Mouse (Mus musculus) neural tube, embryonic 11.5 days (tissue): ENCODE results near the gene Ece2. TPM values are rescaled to one million over a fixed set of nuclear protein-coding genes. Genes with fewer than 3 reads are reported as not detected.

ENCODE experiments used
- ATAC-seq: fragments of 200-750 bp; cut with Nextera tagmentation; 2 replicates; pipeline ENCODE4 v1.8.0; 2017; ENCODE audit warnings: moderate number of reproducible peaks, mild to moderate bottlenecking, moderate TSS enrichment, moderate library complexity; ENCODE audit not compliant: insufficient read depth, low FRiP score, low TSS enrichment
- DNase-seq: peaks from one replicate; pipeline ENCODE4 v3.0.0-alpha.2; 2015; ENCODE audit warnings: low spot score
- H3K27ac ChIP-seq: fragments of 300-500 bp; sonication (generic); 2 replicates; pipeline ENCODE4 v1.5.1; 2014; ENCODE audit warnings: low read depth, mild to moderate bottlenecking, low read length
- H3K27me3 ChIP-seq: fragments of 300-500 bp; sonication (generic); 2 replicates; pipeline ENCODE4 v1.6.1; 2014; ENCODE audit warnings: mild to moderate bottlenecking, low read length, mixed read lengths; ENCODE audit not compliant: control insufficient read depth, insufficient read depth
- H3K36me3 ChIP-seq: fragments of 300-500 bp; sonication (generic); 2 replicates; pipeline ENCODE4 v1.6.1; 2014; ENCODE audit warnings: mild to moderate bottlenecking, low read length, moderate library complexity, mixed read lengths; ENCODE audit not compliant: control insufficient read depth, insufficient read depth
- H3K4me1 ChIP-seq: fragments of 300-500 bp; sonication (generic); 2 replicates; pipeline ENCODE4 v1.6.1; 2014; ENCODE audit warnings: low read length, mixed read lengths; ENCODE audit not compliant: control insufficient read depth, insufficient read depth
- H3K4me2 ChIP-seq: fragments of 300-500 bp; sonication (generic); 2 replicates; pipeline ENCODE4 v1.6.1; 2014; ENCODE audit warnings: low read depth, mild to moderate bottlenecking, moderate library complexity
- H3K4me3 ChIP-seq: fragments of 300-500 bp; sonication (generic); 2 replicates; pipeline ENCODE4 v1.5.1; 2014; ENCODE audit warnings: low read depth, low read length
- H3K9ac ChIP-seq: fragments of 300-500 bp; sonication (generic); 2 replicates; pipeline ENCODE4 v1.6.1; 2014; ENCODE audit warnings: mild to moderate bottlenecking, low read length
- H3K9me3 ChIP-seq: fragments of 300-500 bp; sonication (generic); 2 replicates; pipeline ENCODE4 v1.6.1; 2016; ENCODE audit warnings: low read length; ENCODE audit not compliant: control insufficient read depth
- WGBS: fragments of 180-500 bp; shearing (Covaris S2); extraction: QIAGEN DNeasy Blood & Tissue Kit; methylation state at CpG from one replicate; pipeline ENCODE4 v1.1.7; 2014; 5-methylcytosine and 5-hydroxymethylcytosine counted together
- polyA plus RNA-seq: library from polyadenylated mRNA; unstranded; fragments of >200 nt; fragmentation: Nextera tagmentation; extraction: Ambion mirVana; gene quantifications from 2 replicates; pipeline ENCODE4 v1.2.1, GENCODE M21; 2014

The Ece2 gene
- polyA plus RNA-seq, 1 experiment from 2014 or later: 4.6 TPM

- no peaks in the 10 kb centered on the region for H3K9me3 ChIP-seq
- no peaks in the 10 kb centered on the region for H3K27me3 ChIP-seq
- peaks cover 18% of the 10 kb centered on the region for H3K4me1 ChIP-seq
- peak overlapping the region; percentile 87 for H3K9ac ChIP-seq
- peaks cover 6% of the 10 kb centered on the region for H3K36me3 ChIP-seq
- peak overlapping the region; percentile 97 for H3K4me2 ChIP-seq
- peak; percentile 82 for ATAC-seq
- DNase-seq: peak; percentile 26
- H3K4me3 ChIP-seq: peak overlapping the region; percentile 99
- under 1% methylated on average over 60 of the region's 78 CpGs for WGBS
- H3K27ac ChIP-seq: peak overlapping the region; percentile 93
Observed at GRCm38 (mm10) chr16:20672965-20673705, 43.5 kb downstream of the Ece2 start.

- Histone ChIP-seq H3K4me3 (peak overlapping the region; percentile 99), H3K9me3 (no peaks in the 10 kb centered on the region), H3K9ac (peak overlapping the region; percentile 87), H3K36me3 (peaks cover 12% of the 10 kb centered on the region), H3K27ac (peak overlapping the region; percentile 93; the same call in 1 of the 2 replicates), H3K27me3 (no peaks in the 10 kb centered on the region), H3K4me2 (peak overlapping the region; percentile 97), H3K4me1 (peaks cover 18% of the 10 kb centered on the region)
- WGBS: 17% methylated on average over 14 of the region's 14 CpGs
- ATAC-seq (no peak), DNase-seq (peak; percentile 14)
Observed at GRCm38 (mm10) chr16:20673706-20674303, 44.2 kb downstream of the Ece2 start.

DNA sequence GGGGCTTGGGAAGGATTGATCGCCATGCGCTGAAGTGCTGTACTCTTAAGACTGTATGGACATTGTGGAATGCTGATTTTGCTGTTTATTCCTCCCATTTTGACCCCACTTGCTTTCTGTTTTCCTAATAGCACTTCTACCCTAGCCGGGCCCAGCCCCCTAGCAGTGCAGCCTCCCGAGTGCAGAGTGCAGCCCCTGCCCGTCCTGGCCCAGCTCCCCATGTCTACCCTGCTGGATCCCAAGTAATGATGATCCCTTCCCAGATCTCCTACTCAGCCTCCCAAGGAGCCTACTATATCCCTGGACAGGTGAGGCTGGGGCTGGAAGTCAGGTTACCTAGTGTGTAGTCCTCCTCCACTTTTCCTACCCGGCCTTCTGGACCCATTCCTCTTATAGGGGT lies 45.6 kb downstream of the Ece2 start:
- Histone ChIP-seq H3K36me3 (peaks cover 17% of the 10 kb centered on the region), H3K4me3 (no peak overlapping the region), H3K9ac (no peak overlapping the region), H3K4me1 (peaks cover 18% of the 10 kb centered on the region), H3K4me2 (no peak overlapping the region), H3K27me3 (no peaks in the 10 kb centered on the region), H3K9me3 (no peaks in the 10 kb centered on the region), H3K27ac (no peak overlapping the region)
- ATAC-seq (no peak), DNase-seq (no peak)
- 93% methylated on average over 6 of the region's 6 CpGs for WGBS

GRCm38 (mm10) chr16:20676702-20677101 lies 47.1 kb downstream of the Ece2 start:
- Histone ChIP-seq H3K9me3 (no peaks in the 10 kb centered on the region), H3K9ac (no peak overlapping the region), H3K27ac (no peak overlapping the region), H3K27me3 (no peaks in the 10 kb centered on the region), H3K4me1 (peaks cover 18% of the 10 kb centered on the region), H3K4me2 (no peak overlapping the region), H3K4me3 (no peak overlapping the region), H3K36me3 (peaks cover 27% of the 10 kb centered on the region)
- DNase-seq (no peak), ATAC-seq (no peak)
- 86% methylated on average over 4 of the region's 4 CpGs for WGBS

DNA sequence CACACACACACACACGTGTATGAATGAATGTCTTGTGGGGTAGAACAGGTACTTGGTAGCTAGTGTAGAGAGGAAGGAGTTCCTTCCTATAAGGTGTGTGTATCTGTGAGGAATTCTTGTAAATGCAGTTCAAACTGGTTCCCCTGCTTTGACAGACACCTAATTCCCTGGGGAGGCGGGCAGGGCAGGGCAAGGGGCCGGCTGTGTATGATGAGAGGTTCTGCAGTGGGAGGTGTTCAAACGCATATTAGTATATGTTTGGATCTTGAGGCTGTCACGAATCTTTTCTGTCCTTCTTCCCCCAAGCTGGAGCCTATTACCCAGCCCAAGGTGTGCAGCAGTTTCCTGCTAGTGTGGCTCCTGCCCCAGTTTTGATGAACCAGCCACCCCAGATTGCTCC lies 47.8 kb downstream of the Ece2 start:
- WGBS: 91% methylated on average over 5 of the region's 5 CpGs
- H3K27me3 ChIP-seq: no peaks in the 10 kb centered on the region
- no peak overlapping the region for H3K4me3 ChIP-seq
- H3K4me2 ChIP-seq: no peak overlapping the region
- DNase-seq (no peak), ATAC-seq (no peak)
- H3K4me1 ChIP-seq: peaks cover 15% of the 10 kb centered on the region
- no peaks in the 10 kb centered on the region for H3K9me3 ChIP-seq
- peaks cover 31% of the 10 kb centered on the region for H3K36me3 ChIP-seq
- no peak overlapping the region for H3K9ac ChIP-seq
- H3K27ac ChIP-seq: no peak overlapping the region

DNA sequence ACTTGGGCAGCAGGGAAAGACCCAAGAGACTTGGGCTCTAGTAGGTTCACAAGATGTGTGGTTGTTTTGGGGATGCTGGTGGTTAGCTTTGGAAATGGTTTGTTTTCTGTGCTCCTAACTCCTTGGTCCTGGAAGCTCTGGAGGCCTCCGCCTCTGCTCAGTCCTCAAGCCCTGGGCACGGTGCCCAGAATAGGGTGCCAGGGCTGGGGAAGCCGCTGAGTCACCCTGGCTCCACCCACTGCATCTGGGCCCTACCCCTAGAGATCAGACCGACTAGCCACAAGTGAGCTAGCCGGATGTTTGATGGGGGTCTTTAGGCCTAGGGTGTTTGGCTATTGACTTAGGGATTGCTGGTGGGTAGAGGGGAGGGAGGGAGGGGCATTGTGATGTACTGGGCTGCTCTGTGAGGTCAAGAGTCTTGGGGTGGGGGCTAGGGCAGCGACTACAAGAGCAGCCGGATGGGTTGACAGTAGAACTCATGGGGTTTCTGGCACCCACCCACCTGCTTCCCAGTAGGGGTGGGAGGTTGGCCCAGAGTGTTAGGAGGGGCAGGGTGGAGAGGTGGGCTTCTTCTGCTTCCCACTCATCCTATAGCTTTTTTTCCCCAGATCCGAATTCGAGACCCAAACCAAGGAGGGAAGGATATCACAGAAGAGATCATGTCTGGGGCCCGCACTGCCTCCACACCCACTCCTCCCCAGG lies 48.5 kb downstream of the Ece2 start:
- H3K9me3 ChIP-seq: no peaks in the 10 kb centered on the region
- H3K36me3 ChIP-seq: peaks cover 34% of the 10 kb centered on the region
- no peak overlapping the region for H3K4me3 ChIP-seq
- no peaks in the 10 kb centered on the region for H3K27me3 ChIP-seq
- no peak overlapping the region for H3K9ac ChIP-seq
- ATAC-seq (no peak), DNase-seq (no peak)
- no peak overlapping the region for H3K27ac ChIP-seq
- H3K4me2 ChIP-seq: no peak overlapping the region
- WGBS: 91% methylated on average over 10 of the region's 10 CpGs
- H3K4me1 ChIP-seq: peaks cover 15% of the 10 kb centered on the region

- Histone ChIP-seq H3K36me3 (peaks cover 36% of the 10 kb centered on the region), H3K4me3 (no peak overlapping the region), H3K9me3 (no peaks in the 10 kb centered on the region), H3K27me3 (no peaks in the 10 kb centered on the region), H3K4me1 (peaks cover 14% of the 10 kb centered on the region), H3K4me2 (no peak overlapping the region), H3K27ac (no peak overlapping the region), H3K9ac (no peak overlapping the region)
- WGBS: 89% methylated on average over 3 of the region's 3 CpGs
- no peak for ATAC-seq
- DNase-seq: no peak
Observed at GRCm38 (mm10) chr16:20690774-20691173, 61.1 kb downstream of the Ece2 start.

- DNase-seq (no peak), ATAC-seq (no peak)
- H3K4me1 ChIP-seq: peaks cover 19% of the 10 kb centered on the region
- H3K27ac ChIP-seq: no peak overlapping the region
- H3K4me2 ChIP-seq: no peak overlapping the region
- no peak overlapping the region for H3K4me3 ChIP-seq
- peaks cover 31% of the 10 kb centered on the region for H3K36me3 ChIP-seq
- H3K9ac ChIP-seq: no peak overlapping the region
- no peaks in the 10 kb centered on the region for H3K27me3 ChIP-seq
- 83% methylated on average over 1 of the region's 1 CpGs for WGBS
- no peaks in the 10 kb centered on the region for H3K9me3 ChIP-seq
Observed at GRCm38 (mm10) chr16:20691617-20692016, 62.0 kb downstream of the Ece2 start.
